Mouse (Mus musculus): ENCODE measurements around the gene Kdm4a. TPM values are rescaled to one million over a fixed set of nuclear protein-coding genes. Genes with fewer than 3 reads are reported as not detected.
A peak's percentile ranks its signal among the peaks of the same experiment; 100 is the strongest.

Gene Kdm4a
- polyA plus RNA-seq, 1 experiment from 2014 or later: 27.1 TPM

DNA sequence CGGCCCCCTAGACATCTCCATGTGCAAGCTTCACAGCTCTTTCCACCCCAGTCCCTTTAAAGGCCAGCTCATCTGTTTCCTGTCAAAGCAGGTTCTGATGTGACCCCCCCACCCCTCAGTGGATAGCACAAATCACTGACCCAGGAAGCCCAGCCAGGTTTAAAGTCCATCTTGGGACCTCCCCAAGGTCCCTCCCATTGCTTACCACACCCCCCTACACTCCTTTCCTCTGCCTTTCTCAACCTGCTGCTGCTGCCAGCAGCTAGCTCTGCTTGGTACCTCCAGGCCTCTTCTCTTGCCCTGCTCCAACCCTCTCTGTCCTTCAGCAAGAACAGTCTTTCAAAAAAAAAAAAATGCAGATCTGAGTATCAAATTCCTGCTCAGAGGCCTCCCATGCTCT is 35.0 kb upstream of the Kdm4a start:
- no peaks in the 10 kb centered on the region for H3K9me3 ChIP-seq (replicated peaks; ENCODE audit: control insufficient read depth, low read length)
- 76% methylated on average over 1 of the region's 1 CpGs for WGBS
- ATAC-seq (ENCODE audit: insufficient read depth, low FRiP score): no peak

GRCm38 (mm10) chr4:118206918-118207640 is 27.2 kb upstream of the Kdm4a start:
- Histone ChIP-seq H3K9me3 (replicated peaks; ENCODE audit: control insufficient read depth, low read length) (no peaks in the 10 kb centered on the region), H3K4me1 (ENCODE audit: control insufficient read depth, insufficient read depth, low read length) (no peaks in the 10 kb centered on the region), H3K4me2 (ENCODE audit: low read depth, low read length) (no peak overlapping the region), H3K36me3 (ENCODE audit: control insufficient read depth, insufficient read depth, low read length) (peaks cover 12% of the 10 kb centered on the region; the same call in 1 of the 2 replicates), H3K4me3 (replicated peaks; ENCODE audit: low read length) (no peak overlapping the region), H3K27ac (ENCODE audit: low read length) (no peak overlapping the region), H3K9ac (ENCODE audit: low read length) (no peak overlapping the region), H3K27me3 (ENCODE audit: control insufficient read depth, insufficient read depth, low read length) (no peaks in the 10 kb centered on the region)
- ATAC-seq (ENCODE audit: insufficient read depth, low FRiP score): no peak
- 69% methylated on average over 9 of the region's 10 CpGs for WGBS

More for the DNA sequence above, 35.0 kb upstream of the Kdm4a start:
- no peaks in the 10 kb centered on the region for H3K4me1 ChIP-seq (ENCODE audit: control insufficient read depth, insufficient read depth, low read length)
- peaks cover 18% of the 10 kb centered on the region for H3K36me3 ChIP-seq (ENCODE audit: control insufficient read depth, insufficient read depth, low read length)
- H3K27ac ChIP-seq (ENCODE audit: low read length): no peak overlapping the region
- no peak overlapping the region for H3K4me2 ChIP-seq (ENCODE audit: low read depth, low read length)
- H3K4me3 ChIP-seq (replicated peaks; ENCODE audit: low read length): no peak overlapping the region
- H3K9ac ChIP-seq (ENCODE audit: low read length): no peak overlapping the region
- H3K27me3 ChIP-seq (ENCODE audit: control insufficient read depth, insufficient read depth, low read length): no peaks in the 10 kb centered on the region

DNA sequence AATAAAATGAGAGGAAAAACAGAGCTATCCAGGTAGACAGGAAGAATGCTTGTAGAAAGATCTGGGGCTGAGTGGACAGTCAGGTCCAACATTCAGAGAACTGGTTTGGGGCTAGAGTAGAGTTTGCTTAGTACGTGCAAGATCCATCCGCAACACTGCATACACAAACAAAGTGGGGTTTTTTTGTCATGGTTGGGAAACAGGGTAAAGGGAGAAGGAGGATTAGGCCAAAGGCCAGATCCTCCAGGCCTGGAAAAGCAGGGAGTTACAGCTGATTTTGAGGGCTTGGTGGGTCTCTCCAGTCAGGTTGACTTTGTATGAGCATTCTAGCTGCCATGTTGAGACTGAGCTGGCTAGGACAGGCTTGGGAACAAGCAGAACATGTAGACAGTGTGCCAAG is 26.1 kb upstream of the Kdm4a start:
- no peak overlapping the region for H3K9ac ChIP-seq (ENCODE audit: low read length)
- no peak overlapping the region for H3K4me3 ChIP-seq (replicated peaks; ENCODE audit: low read length)
- peaks cover 3% of the 10 kb centered on the region; the same call in 1 of the 2 replicates for H3K36me3 ChIP-seq (ENCODE audit: control insufficient read depth, insufficient read depth, low read length)
- H3K27ac ChIP-seq (ENCODE audit: low read length): no peak overlapping the region
- H3K9me3 ChIP-seq (replicated peaks; ENCODE audit: control insufficient read depth, low read length): no peaks in the 10 kb centered on the region
- no peak overlapping the region for H3K4me2 ChIP-seq (ENCODE audit: low read depth, low read length)
- H3K27me3 ChIP-seq (ENCODE audit: control insufficient read depth, insufficient read depth, low read length): no peaks in the 10 kb centered on the region
- H3K4me1 ChIP-seq (ENCODE audit: control insufficient read depth, insufficient read depth, low read length): no peaks in the 10 kb centered on the region
- no peak for ATAC-seq (ENCODE audit: insufficient read depth, low FRiP score)
- 86% methylated on average over 2 of the region's 2 CpGs for WGBS

- Histone ChIP-seq H3K4me2 (ENCODE audit: low read depth, low read length) (no peak overlapping the region), H3K4me3 (replicated peaks; ENCODE audit: low read length) (no peak overlapping the region), H3K27me3 (ENCODE audit: control insufficient read depth, insufficient read depth, low read length) (no peaks in the 10 kb centered on the region), H3K9me3 (replicated peaks; ENCODE audit: control insufficient read depth, low read length) (no peaks in the 10 kb centered on the region), H3K9ac (ENCODE audit: low read length) (no peak overlapping the region), H3K27ac (ENCODE audit: low read length) (peak overlapping the region; percentile 17; the same call in 1 of the 2 replicates), H3K36me3 (ENCODE audit: control insufficient read depth, insufficient read depth, low read length) (no peaks in the 10 kb centered on the region), H3K4me1 (ENCODE audit: control insufficient read depth, insufficient read depth, low read length) (no peaks in the 10 kb centered on the region)
- 83% methylated on average over 2 of the region's 2 CpGs for WGBS
- no peak for ATAC-seq (ENCODE audit: insufficient read depth, low FRiP score)
These were observed 19.2 kb upstream of the Kdm4a start for GRCm38 (mm10) chr4:118199093-118199492.

- Histone ChIP-seq H3K4me1 (ENCODE audit: control insufficient read depth, insufficient read depth, low read length) (no peaks in the 10 kb centered on the region), H3K9me3 (replicated peaks; ENCODE audit: control insufficient read depth, low read length) (no peaks in the 10 kb centered on the region), H3K4me2 (ENCODE audit: low read depth, low read length) (no peak overlapping the region), H3K27ac (ENCODE audit: low read length) (no peak overlapping the region; the same call in 1 of the 2 replicates), H3K27me3 (ENCODE audit: control insufficient read depth, insufficient read depth, low read length) (no peaks in the 10 kb centered on the region), H3K9ac (ENCODE audit: low read length) (no peak overlapping the region), H3K4me3 (replicated peaks; ENCODE audit: low read length) (no peak overlapping the region), H3K36me3 (ENCODE audit: control insufficient read depth, insufficient read depth, low read length) (no peaks in the 10 kb centered on the region)
- WGBS: 86% methylated on average over 3 of the region's 3 CpGs
- ATAC-seq (ENCODE audit: insufficient read depth, low FRiP score): no peak
These were observed 18.8 kb upstream of the Kdm4a start for GRCm38 (mm10) chr4:118198606-118199005.

DNA sequence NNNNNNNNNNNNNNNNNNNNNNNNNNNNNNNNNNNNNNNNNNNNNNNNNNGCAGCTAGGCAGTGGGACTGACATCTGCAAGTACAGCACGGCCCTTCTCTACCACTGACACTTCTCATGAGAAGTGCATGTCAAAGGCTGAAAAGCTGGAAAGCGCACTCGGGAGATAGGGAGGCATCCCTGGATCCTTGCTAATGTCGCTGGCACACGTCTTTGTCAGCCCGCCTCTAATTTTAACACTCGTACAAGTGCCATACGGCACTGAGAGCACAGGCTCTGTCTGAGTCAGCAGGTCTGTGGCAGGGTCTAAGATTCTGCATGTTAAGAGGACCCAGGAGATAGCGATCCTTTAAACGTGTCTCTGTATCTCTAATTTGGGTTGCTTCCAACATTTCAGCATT is 16.3 kb upstream of the Kdm4a start:
- Histone ChIP-seq H3K9ac (ENCODE audit: low read length) (no peak overlapping the region), H3K36me3 (ENCODE audit: control insufficient read depth, insufficient read depth, low read length) (no peaks in the 10 kb centered on the region), H3K27ac (ENCODE audit: low read length) (no peak overlapping the region), H3K9me3 (replicated peaks; ENCODE audit: control insufficient read depth, low read length) (no peaks in the 10 kb centered on the region), H3K4me1 (ENCODE audit: control insufficient read depth, insufficient read depth, low read length) (no peaks in the 10 kb centered on the region), H3K4me3 (replicated peaks; ENCODE audit: low read length) (no peak overlapping the region), H3K27me3 (ENCODE audit: control insufficient read depth, insufficient read depth, low read length) (no peaks in the 10 kb centered on the region), H3K4me2 (ENCODE audit: low read depth, low read length) (no peak overlapping the region)
- no peak for ATAC-seq (ENCODE audit: insufficient read depth, low FRiP score)
- 82% methylated on average over 10 of the region's 10 CpGs for WGBS

GRCm38 (mm10) chr4:118180301-118181080 is 648 bp upstream of the Kdm4a start:
- 11% methylated on average over 17 of the region's 17 CpGs for WGBS
- peak overlapping the region; percentile 90 for H3K27ac ChIP-seq (ENCODE audit: low read length)
- no peaks in the 10 kb centered on the region for H3K27me3 ChIP-seq (ENCODE audit: control insufficient read depth, insufficient read depth, low read length)
- peaks cover 10% of the 10 kb centered on the region for H3K4me1 ChIP-seq (ENCODE audit: control insufficient read depth, insufficient read depth, low read length)
- H3K4me2 ChIP-seq (ENCODE audit: low read depth, low read length): peak overlapping the region; percentile 80
- H3K9me3 ChIP-seq (replicated peaks; ENCODE audit: control insufficient read depth, low read length): no peaks in the 10 kb centered on the region
- no peak for ATAC-seq (ENCODE audit: insufficient read depth, low FRiP score)
- peaks cover 10% of the 10 kb centered on the region; the same call in 1 of the 2 replicates for H3K36me3 ChIP-seq (ENCODE audit: control insufficient read depth, insufficient read depth, low read length)
- H3K4me3 ChIP-seq (replicated peaks; ENCODE audit: low read length): peak overlapping the region; percentile 88
- peak overlapping the region; percentile 73 for H3K9ac ChIP-seq (ENCODE audit: low read length)

- Histone ChIP-seq H3K9me3 (replicated peaks; ENCODE audit: control insufficient read depth, low read length) (no peaks in the 10 kb centered on the region), H3K36me3 (ENCODE audit: control insufficient read depth, insufficient read depth, low read length) (peaks cover 23% of the 10 kb centered on the region; the same call in 1 of the 2 replicates), H3K4me3 (replicated peaks; ENCODE audit: low read length) (peak overlapping the region; percentile 88), H3K4me1 (ENCODE audit: control insufficient read depth, insufficient read depth, low read length) (peaks cover 10% of the 10 kb centered on the region), H3K27me3 (ENCODE audit: control insufficient read depth, insufficient read depth, low read length) (no peaks in the 10 kb centered on the region), H3K27ac (ENCODE audit: low read length) (peak overlapping the region; percentile 98), H3K9ac (ENCODE audit: low read length) (peak overlapping the region; percentile 86), H3K4me2 (ENCODE audit: low read depth, low read length) (peak overlapping the region; percentile 80)
- no peak for ATAC-seq (ENCODE audit: insufficient read depth, low FRiP score)
- WGBS: 1% methylated on average over 12 of the region's 12 CpGs
These were observed 834 bp downstream of the Kdm4a start for GRCm38 (mm10) chr4:118178952-118179466.

DNA sequence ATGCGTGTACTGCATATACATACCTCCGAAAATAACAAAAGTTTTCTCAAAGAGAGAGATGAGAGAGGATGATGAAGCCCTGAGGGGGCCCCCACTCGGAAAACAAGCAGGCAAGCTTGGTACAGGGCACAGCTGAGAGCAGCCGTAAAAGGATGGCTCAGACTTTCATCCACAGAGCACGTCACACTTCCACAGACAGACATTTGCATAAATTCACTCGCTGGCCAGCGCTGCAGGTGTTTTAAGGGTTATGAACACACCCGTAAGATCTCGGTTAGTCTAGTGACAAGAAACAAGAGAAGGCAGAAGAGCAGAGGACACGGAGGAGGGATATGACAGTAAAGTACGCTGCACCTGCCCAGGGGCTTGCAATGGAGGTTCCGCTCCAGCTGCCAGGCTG is 7.4 kb downstream of the Kdm4a start:
- no peak for ATAC-seq (ENCODE audit: insufficient read depth, low FRiP score)
- Histone ChIP-seq H3K27me3 (ENCODE audit: control insufficient read depth, insufficient read depth, low read length) (no peaks in the 10 kb centered on the region), H3K36me3 (ENCODE audit: control insufficient read depth, insufficient read depth, low read length) (peaks cover 42% of the 10 kb centered on the region), H3K4me3 (replicated peaks; ENCODE audit: low read length) (no peak overlapping the region), H3K4me2 (ENCODE audit: low read depth, low read length) (no peak overlapping the region), H3K4me1 (ENCODE audit: control insufficient read depth, insufficient read depth, low read length) (no peaks in the 10 kb centered on the region), H3K9ac (ENCODE audit: low read length) (no peak overlapping the region), H3K9me3 (replicated peaks; ENCODE audit: control insufficient read depth, low read length) (no peaks in the 10 kb centered on the region), H3K27ac (ENCODE audit: low read length) (no peak overlapping the region)
- 95% methylated on average over 12 of the region's 12 CpGs for WGBS

All from stomach, embryonic 16.5 days (tissue).